Mouse (Mus musculus) bone marrow macrophage, adult 2 months (primary cell): Measurements from ENCODE around the gene Slc20a1.

ENCODE experiments used
- CTCF ChIP-seq: IDR thresholded peaks from 2 replicates; pipeline ENCODE4 v1.5.1; 2012; ENCODE audit warnings: low read depth, mild to moderate bottlenecking, low read length, moderate library complexity
- POLR2A ChIP-seq: IDR thresholded peaks from 2 replicates; pipeline ENCODE4 v1.6.1; 2012; ENCODE audit warnings: mild to moderate bottlenecking, low read depth, low read length, borderline replicate concordance

GRCm38 (mm10) chr2:129173386-129173785 is 25.2 kb upstream of the Slc20a1 start:
- TF ChIP-seq CTCF (no peak), POLR2A (no peak)
